Mouse (Mus musculus) lung, postnatal 0 days (tissue): ENCODE data around the gene Srf.

Experiments
- CTCF ChIP-seq: IDR thresholded peaks from 2 replicates; pipeline ENCODE4 v1.5.1; 2016; ENCODE audit warnings: antibody characterized with exemption, mild to moderate bottlenecking
- EP300 ChIP-seq: IDR thresholded peaks from 2 replicates; pipeline ENCODE4 v1.6.1; 2016; ENCODE audit warnings: antibody characterized with exemption, mild to moderate bottlenecking, control low read depth

GRCm38 (mm10) chr17:46553469-46553868 is 2.5 kb downstream of the Srf start:
- no peak for TF ChIP-seq CTCF
- no peak for TF ChIP-seq EP300
